Mouse (Mus musculus): ENCODE data around the gene Scn4a. TPM values are rescaled to one million over a fixed set of nuclear protein-coding genes. Genes with fewer than 3 reads are reported as not detected.

The Scn4a gene
- polyA plus RNA-seq, 2 experiments from 2014 or later: 0.09 TPM; not detected in 1

- ATAC-seq: peak; percentile 40
Observed at GRCm38 (mm10) chr11:106313533-106313932, 39.6 kb downstream of the Scn4a start.

- no peak for ATAC-seq
Observed at GRCm38 (mm10) chr11:106310123-106310522, 43.0 kb downstream of the Scn4a start.

- no peak for ATAC-seq
Observed at GRCm38 (mm10) chr11:106308162-106308561, 44.9 kb downstream of the Scn4a start.

- no peak for ATAC-seq
Observed at GRCm38 (mm10) chr11:106307432-106307831, 45.7 kb downstream of the Scn4a start.

GRCm38 (mm10) chr11:106306758-106307157 is 46.3 kb downstream of the Scn4a start:
- no peak for ATAC-seq

GRCm38 (mm10) chr11:106306065-106306385 is 47.1 kb downstream of the Scn4a start:
- ATAC-seq: no peak

- ATAC-seq: no peak
Observed at GRCm38 (mm10) chr11:106305348-106306064, 47.6 kb downstream of the Scn4a start.

- ATAC-seq: no peak
Observed at GRCm38 (mm10) chr11:106302634-106303033, 50.5 kb downstream of the Scn4a start.

- ATAC-seq: no peak
Observed at GRCm38 (mm10) chr11:106301765-106302164, 51.3 kb downstream of the Scn4a start, which contains the start of gene Gh. Gene Gh, minus strand, starts transcription at chr11:106301865.

- no peak for ATAC-seq
Observed at GRCm38 (mm10) chr11:106291861-106292260, 61.2 kb downstream of the Scn4a start.

- no peak for ATAC-seq
Observed at GRCm38 (mm10) chr11:106290376-106290775, 62.7 kb downstream of the Scn4a start.

GRCm38 (mm10) chr11:106289369-106289768 is 63.7 kb downstream of the Scn4a start:
- no peak for ATAC-seq

- ATAC-seq: no peak
Observed at GRCm38 (mm10) chr11:106286987-106287386, 66.1 kb downstream of the Scn4a start.

- ATAC-seq: no peak
Observed at GRCm38 (mm10) chr11:106286206-106286605, 66.9 kb downstream of the Scn4a start.

- ATAC-seq: no peak
Observed at GRCm38 (mm10) chr11:106284126-106284525, 69.0 kb downstream of the Scn4a start.

- ATAC-seq: no peak
Observed at GRCm38 (mm10) chr11:106283371-106283770, 69.7 kb downstream of the Scn4a start.

GRCm38 (mm10) chr11:106282452-106282851 is 70.6 kb downstream of the Scn4a start:
- ATAC-seq: no peak

GRCm38 (mm10) chr11:106276454-106276853 is 76.6 kb downstream of the Scn4a start, which contains the start of gene Tcam1:
Gene Tcam1, plus strand, starts transcription at chr11:106276672.
- peak; percentile 82 for ATAC-seq

GRCm38 (mm10) chr11:106274971-106275411 is 78.1 kb downstream of the Scn4a start:
- no peak for ATAC-seq

GRCm38 (mm10) chr11:106274374-106274773 is 78.7 kb downstream of the Scn4a start:
- no peak for ATAC-seq

- no peak for ATAC-seq
Observed at GRCm38 (mm10) chr11:106273811-106274210, 79.3 kb downstream of the Scn4a start.

GRCm38 (mm10) chr11:106273311-106273684 is 79.8 kb downstream of the Scn4a start:
- no peak for ATAC-seq

- ATAC-seq: peak; percentile 85
Observed at GRCm38 (mm10) chr11:106272644-106273310, 80.3 kb downstream of the Scn4a start, which contains the start of gene Smarcd2. Gene Smarcd2, minus strand, starts transcription at chr11:106272972.

Data from activated CD4-positive, CD25-positive, alpha-beta regulatory T cell, adult 4 months (primary cell).